Mouse (Mus musculus) lung, embryonic 15.5 days (tissue): ENCODE measurements around the gene Alox12e. TPM values are rescaled to one million over a fixed set of nuclear protein-coding genes. Genes with fewer than 3 reads are reported as not detected.
A peak's percentile ranks its signal among the peaks of the same experiment; 100 is the strongest.

ENCODE experiments used
- ATAC-seq: fragments of 200-750 bp; cut with Nextera tagmentation; 2 replicates; pipeline ENCODE4 v1.8.0; 2017; ENCODE audit warnings: moderate number of reproducible peaks, borderline replicate concordance; ENCODE audit not compliant: low FRiP score, low TSS enrichment; ENCODE audit errors: extremely low read depth
- H3K27ac ChIP-seq: fragments of 300-500 bp; sonication (generic); 2 replicates; pipeline ENCODE4 v1.5.1; 2015; ENCODE audit warnings: moderate library complexity, mild to moderate bottlenecking, inconsistent platforms
- H3K27me3 ChIP-seq: fragments of 300-500 bp; sonication (generic); 2 replicates; pipeline ENCODE4 v1.6.1; 2015; ENCODE audit warnings: inconsistent platforms
- H3K36me3 ChIP-seq: fragments of 300-500 bp; sonication (generic); 2 replicates; pipeline ENCODE4 v1.6.1; 2015; ENCODE audit warnings: inconsistent platforms
- H3K4me1 ChIP-seq: fragments of 300-500 bp; sonication (generic); 2 replicates; pipeline ENCODE4 v1.6.1; 2015; ENCODE audit warnings: inconsistent platforms
- H3K4me2 ChIP-seq: fragments of 300-500 bp; sonication (generic); 2 replicates; pipeline ENCODE4 v1.6.1; 2015; ENCODE audit warnings: inconsistent platforms, mild to moderate bottlenecking, moderate library complexity
- H3K4me3 ChIP-seq: fragments of 300-500 bp; sonication (generic); 2 replicates; pipeline ENCODE4 v1.5.1; 2015; ENCODE audit warnings: mild to moderate bottlenecking, inconsistent platforms
- H3K9ac ChIP-seq: fragments of 300-500 bp; sonication (generic); 2 replicates; pipeline ENCODE4 v1.6.1; 2015; ENCODE audit warnings: inconsistent platforms
- H3K9me3 ChIP-seq: fragments of 300-500 bp; sonication (generic); 2 replicates; pipeline ENCODE4 v1.6.1; 2016; ENCODE audit warnings: inconsistent platforms
- WGBS: fragments of 180-500 bp; shearing (Covaris S2); methylation state at CpG from one replicate; pipeline ENCODE4 v1.1.7; 2015; 5-methylcytosine and 5-hydroxymethylcytosine counted together
- polyA plus RNA-seq: library from polyadenylated mRNA; unstranded; fragments of >200 nt; fragmentation: Nextera tagmentation; extraction: Ambion mirVana; gene quantifications from 2 replicates; pipeline ENCODE4 v1.2.1, GENCODE M21; 2015

Alox12e gene
- polyA plus RNA-seq, 1 experiment from 2014 or later = 1.7 TPM

DNA sequence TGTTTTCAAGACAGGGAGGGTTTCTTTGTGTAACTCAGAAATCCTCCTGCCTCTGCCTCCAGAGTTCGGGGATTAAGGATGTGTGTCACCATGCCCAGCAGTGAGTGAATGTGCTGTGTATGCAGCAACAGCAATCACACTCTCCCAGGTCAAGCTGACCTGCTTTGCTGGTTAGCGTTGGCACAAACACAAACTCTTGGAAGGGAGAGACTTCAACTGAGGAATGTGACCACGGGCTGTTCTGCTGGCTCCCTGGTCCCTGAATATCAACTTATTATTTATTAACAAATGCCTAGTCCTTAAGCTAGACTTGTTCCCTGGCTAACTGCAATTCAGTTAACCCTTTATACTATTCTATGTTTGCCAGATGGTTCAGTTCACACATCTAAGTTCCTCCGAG, 38.8 kb downstream of the Alox12e start:
- no peak overlapping the region for H3K4me2 ChIP-seq
- no peak overlapping the region for H3K27ac ChIP-seq
- H3K4me1 ChIP-seq = peaks cover 3% of the 10 kb centered on the region
- ATAC-seq = no peak
- 57% methylated on average over 4 of the region's 4 CpGs for WGBS
- no peaks in the 10 kb centered on the region for H3K27me3 ChIP-seq
- H3K9ac ChIP-seq = no peak overlapping the region
- no peaks in the 10 kb centered on the region for H3K9me3 ChIP-seq
- H3K4me3 ChIP-seq = no peak overlapping the region
- no peaks in the 10 kb centered on the region for H3K36me3 ChIP-seq

DNA sequence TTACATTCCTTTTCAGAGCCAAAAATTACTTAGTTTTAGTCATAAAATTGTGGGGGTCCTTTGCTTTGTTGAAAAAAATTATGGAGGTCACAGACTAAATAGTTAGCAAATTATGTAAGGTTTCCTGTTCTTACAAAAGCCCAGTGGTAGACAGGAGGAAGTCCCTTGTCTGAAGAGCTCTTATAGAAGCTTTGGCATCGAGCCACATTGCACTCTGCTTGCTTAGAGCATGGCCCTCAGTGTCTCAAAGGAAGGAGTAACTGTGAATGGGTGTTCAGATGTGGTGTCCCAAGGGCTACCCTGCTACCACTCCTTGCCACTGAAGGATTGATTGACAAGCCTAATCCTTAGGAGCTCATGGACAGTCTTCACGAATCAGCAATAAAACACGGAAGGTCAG, 42.0 kb downstream of the Alox12e start:
- peaks cover 3% of the 10 kb centered on the region for H3K4me1 ChIP-seq
- peak; percentile 62; the same call in 1 of the 2 replicates for ATAC-seq
- WGBS = 41% methylated on average over 3 of the region's 3 CpGs
- H3K4me2 ChIP-seq = no peak overlapping the region
- H3K9me3 ChIP-seq = no peaks in the 10 kb centered on the region
- H3K4me3 ChIP-seq = no peak overlapping the region
- H3K27me3 ChIP-seq = no peaks in the 10 kb centered on the region
- H3K36me3 ChIP-seq = no peaks in the 10 kb centered on the region
- no peak overlapping the region for H3K9ac ChIP-seq
- H3K27ac ChIP-seq = peak overlapping the region; percentile 60

GRCm38 (mm10) chr11:70278961-70279360, 43.5 kb downstream of the Alox12e start:
- no peaks in the 10 kb centered on the region for H3K9me3 ChIP-seq
- H3K36me3 ChIP-seq = no peaks in the 10 kb centered on the region
- 88% methylated on average over 3 of the region's 3 CpGs for WGBS

DNA sequence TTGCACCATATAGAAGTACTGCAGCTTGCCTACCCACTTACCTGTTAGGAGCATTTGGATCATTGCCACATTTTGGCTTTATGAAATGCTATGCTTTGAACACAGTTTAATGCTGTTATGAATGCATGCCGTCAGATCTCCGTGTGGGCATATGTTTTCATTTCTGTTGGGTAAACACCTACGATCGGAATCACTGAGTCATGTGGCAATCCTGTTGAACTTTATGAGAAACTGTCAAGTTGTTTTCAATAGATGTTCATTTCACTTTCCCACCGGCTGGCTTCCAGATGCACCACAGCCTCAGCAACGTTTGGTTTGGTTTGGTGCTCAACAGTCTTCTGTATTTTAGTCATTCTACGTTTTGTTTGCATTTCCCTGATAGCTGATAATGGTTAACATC, 50.8 kb downstream of the Alox12e start:
- ATAC-seq = no peak
- H3K9me3 ChIP-seq = no peaks in the 10 kb centered on the region
- 67% methylated on average over 7 of the region's 7 CpGs for WGBS
- H3K36me3 ChIP-seq = no peaks in the 10 kb centered on the region
- no peak overlapping the region for H3K4me3 ChIP-seq
- no peak overlapping the region for H3K9ac ChIP-seq
- no peak overlapping the region for H3K27ac ChIP-seq
- no peak overlapping the region for H3K4me2 ChIP-seq
- H3K27me3 ChIP-seq = no peaks in the 10 kb centered on the region
- no peaks in the 10 kb centered on the region for H3K4me1 ChIP-seq

More at GRCm38 (mm10) chr11:70278961-70279360, 43.5 kb downstream of the Alox12e start:
- Histone ChIP-seq H3K9ac (no peak overlapping the region), H3K4me2 (no peak overlapping the region), H3K27me3 (no peaks in the 10 kb centered on the region), H3K4me1 (peaks cover 2% of the 10 kb centered on the region), H3K4me3 (no peak overlapping the region), H3K27ac (no peak overlapping the region)
- no peak for ATAC-seq

GRCm38 (mm10) chr11:70266405-70266804, 56.0 kb downstream of the Alox12e start:
- no peak overlapping the region for H3K4me3 ChIP-seq
- H3K9me3 ChIP-seq = no peaks in the 10 kb centered on the region
- no peak overlapping the region for H3K4me2 ChIP-seq
- H3K9ac ChIP-seq = no peak overlapping the region
- H3K27ac ChIP-seq = no peak overlapping the region
- no peaks in the 10 kb centered on the region for H3K27me3 ChIP-seq
- no peaks in the 10 kb centered on the region for H3K36me3 ChIP-seq
- WGBS = 76% methylated on average over 1 of the region's 1 CpGs
- ATAC-seq = no peak
- peaks cover 3% of the 10 kb centered on the region; the same call in 1 of the 2 replicates for H3K4me1 ChIP-seq

DNA sequence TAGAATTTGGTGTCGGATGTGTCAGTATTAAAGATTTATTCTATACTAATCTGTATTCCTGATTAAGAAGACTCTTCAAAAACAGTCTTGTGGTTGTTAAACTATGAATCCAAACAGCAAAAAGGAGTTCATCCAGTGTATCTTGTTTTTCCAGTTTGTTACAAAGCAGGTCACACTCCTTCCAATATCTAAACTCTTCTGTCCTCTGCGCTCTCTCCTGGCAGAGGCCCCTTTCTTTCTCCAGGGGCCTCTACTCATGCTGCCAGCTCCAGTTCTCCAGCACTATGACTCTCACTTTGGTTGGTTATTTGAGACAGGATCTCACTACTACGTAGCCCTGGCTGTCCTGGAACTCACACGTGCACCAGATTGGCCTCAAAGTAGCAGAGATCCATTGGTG, 56.6 kb downstream of the Alox12e start:
- Histone ChIP-seq H3K27me3 (no peaks in the 10 kb centered on the region), H3K9me3 (no peaks in the 10 kb centered on the region), H3K36me3 (no peaks in the 10 kb centered on the region), H3K4me3 (no peak overlapping the region), H3K9ac (no peak overlapping the region), H3K4me1 (peaks cover 3% of the 10 kb centered on the region; the same call in 1 of the 2 replicates), H3K27ac (no peak overlapping the region), H3K4me2 (no peak overlapping the region)
- 57% methylated on average over 4 of the region's 4 CpGs for WGBS
- ATAC-seq = no peak

Other genes starting within 250 kb of the Alox12e start
- gene Asgr2, start 230.0 kb downstream of the Alox12e start, polyA plus RNA-seq = 0.19 and 0.47 TPM in 2 replicates
- 3.9 and 4.3 TPM in 2 replicates for gene Mgl2, start 192.3 kb downstream of the Alox12e start, polyA plus RNA-seq
- gene Clec10a, start 166.4 kb downstream of the Alox12e start, polyA plus RNA-seq = 0.65 and 1.2 TPM in 2 replicates
- 0.79 and 1.1 TPM in 2 replicates for gene Slc16a11, start 109.9 kb downstream of the Alox12e start, polyA plus RNA-seq
- 5.5 and 6.0 TPM in 2 replicates for gene Slc16a13, start 101.6 kb downstream of the Alox12e start, polyA plus RNA-seq
- gene Bcl6b, start 92.8 kb downstream of the Alox12e start, polyA plus RNA-seq = 30.2 and 33.9 TPM in 2 replicates
- gene 0610010K14Rik, start 84.7 kb downstream of the Alox12e start, polyA plus RNA-seq = 175 and 179 TPM in 2 replicates
- gene Gm21988, start 82.8 kb downstream of the Alox12e start, polyA plus RNA-seq = 10.8 and 11.0 TPM in 2 replicates
- gene Rnasek, start 82.8 kb downstream of the Alox12e start, polyA plus RNA-seq = 179 and 183 TPM in 2 replicates
- gene Alox12, start 67.3 kb downstream of the Alox12e start, polyA plus RNA-seq = 7.0 TPM in 2 replicates
- 0.45 and 0.93 TPM in 2 replicates for gene Alox15, start 29.4 kb upstream of the Alox12e start, polyA plus RNA-seq
- 38.1 and 38.2 TPM in 2 replicates for gene Pelp1, start 87.4 kb upstream of the Alox12e start, polyA plus RNA-seq
- gene Arrb2, start 110.0 kb upstream of the Alox12e start, polyA plus RNA-seq = 15.3 and 19.3 TPM in 2 replicates
- 40.5 and 43.1 TPM in 2 replicates for gene Med11, start 129.3 kb upstream of the Alox12e start, polyA plus RNA-seq
- 0.45 and 0.73 TPM in 2 replicates for gene Zmynd15, start 136.8 kb upstream of the Alox12e start, polyA plus RNA-seq
- gene Cxcl16, start 137.4 kb upstream of the Alox12e start, polyA plus RNA-seq = 6.3 and 7.3 TPM in 2 replicates
- 1.2 and 1.8 TPM in 2 replicates for gene Tm4sf5, start 182.6 kb upstream of the Alox12e start, polyA plus RNA-seq
- 1.0 and 1.2 TPM in 2 replicates for gene Vmo1, start 192.0 kb upstream of the Alox12e start, polyA plus RNA-seq
- 0.62 and 0.86 TPM in 2 replicates for gene Gltpd2, start 196.6 kb upstream of the Alox12e start, polyA plus RNA-seq
- gene Psmb6, start 202.7 kb upstream of the Alox12e start, polyA plus RNA-seq = 771 and 802 TPM in 2 replicates
- gene Gm40193, start 210.3 kb upstream of the Alox12e start, polyA plus RNA-seq = not detected in 2 replicates
- 8.6 and 8.9 TPM in 2 replicates for gene Pld2, start 217.4 kb upstream of the Alox12e start, polyA plus RNA-seq
- gene Mink1, start 240.3 kb upstream of the Alox12e start, polyA plus RNA-seq = 8.6 and 10.8 TPM in 2 replicates